Mouse (Mus musculus) hindbrain, embryonic 13.5 days (tissue): Measurements from ENCODE around the gene C3. TPM values are rescaled to one million over a fixed set of nuclear protein-coding genes. Genes with fewer than 3 reads are reported as not detected.
A peak's percentile ranks its signal among the peaks of the same experiment; 100 is the strongest.

Source experiments
- ATAC-seq: fragments of 200-750 bp; cut with Nextera tagmentation; 2 replicates; pipeline ENCODE4 v1.8.0; 2017; ENCODE audit warnings: moderate TSS enrichment; ENCODE audit not compliant: low FRiP score
- H3K27ac ChIP-seq: fragments of 300-500 bp; sonication (generic); 2 replicates; pipeline ENCODE4 v1.5.1; 2015; ENCODE audit warnings: inconsistent platforms, mild to moderate bottlenecking, moderate library complexity
- H3K27me3 ChIP-seq: fragments of 300-500 bp; sonication (generic); 2 replicates; pipeline ENCODE4 v1.6.1; 2015; ENCODE audit warnings: mild to moderate bottlenecking, inconsistent platforms
- H3K36me3 ChIP-seq: fragments of 300-500 bp; sonication (generic); 2 replicates; pipeline ENCODE4 v1.6.1; 2015; ENCODE audit warnings: mild to moderate bottlenecking, inconsistent platforms
- H3K4me1 ChIP-seq: fragments of 300-500 bp; sonication (generic); replicated peaks from 2 replicates; pipeline ENCODE4 v1.6.1; 2015; ENCODE audit warnings: inconsistent platforms
- H3K4me2 ChIP-seq: fragments of 300-500 bp; sonication (generic); 2 replicates; pipeline ENCODE4 v1.6.1; 2015; ENCODE audit warnings: inconsistent platforms, mild to moderate bottlenecking, moderate library complexity
- H3K4me3 ChIP-seq: fragments of 300-500 bp; sonication (generic); 2 replicates; pipeline ENCODE4 v1.5.1; 2015; ENCODE audit warnings: mild to moderate bottlenecking, inconsistent platforms
- H3K9ac ChIP-seq: fragments of 300-500 bp; sonication (generic); 2 replicates; pipeline ENCODE4 v1.6.1; 2015; ENCODE audit warnings: mild to moderate bottlenecking, inconsistent platforms
- H3K9me3 ChIP-seq: fragments of 300-500 bp; sonication (generic); 2 replicates; pipeline ENCODE4 v1.6.1; 2016; ENCODE audit warnings: inconsistent platforms
- WGBS: fragments of 180-500 bp; shearing (Covaris S2); methylation state at CpG from one replicate; pipeline ENCODE4 v1.1.7; 2015; 5-methylcytosine and 5-hydroxymethylcytosine counted together
- microRNA-seq: library from miRNA; unstranded; fragments of <30 nt; microRNA quantifications from one replicate; pipeline ENCODE4, GENCODE M21; 2016
- polyA plus RNA-seq: library from polyadenylated mRNA; unstranded; fragments of >200 nt; fragmentation: Nextera tagmentation; extraction: Ambion mirVana; gene quantifications from 2 replicates; pipeline ENCODE4 v1.2.1, GENCODE M21; 2015

C3 gene
- polyA plus RNA-seq, 1 experiment from 2014 or later, result 1.3 TPM

GRCm38 (mm10) chr17:57170616-57171260 is 57.2 kb downstream of the C3 start:
- 49% methylated on average over 5 of the region's 5 CpGs for WGBS
- Histone ChIP-seq H3K27me3 (no peaks in the 10 kb centered on the region), H3K4me3 (no peak overlapping the region), H3K27ac (no peak overlapping the region), H3K9me3 (no peaks in the 10 kb centered on the region), H3K4me1 (no peaks in the 10 kb centered on the region), H3K36me3 (no peaks in the 10 kb centered on the region), H3K9ac (no peak overlapping the region), H3K4me2 (no peak overlapping the region)
- ATAC-seq, result no peak

GRCm38 (mm10) chr17:57166800-57167791 is 60.8 kb downstream of the C3 start:
- no peak overlapping the region for H3K4me2 ChIP-seq
- no peaks in the 10 kb centered on the region for H3K36me3 ChIP-seq
- no peak overlapping the region for H3K27ac ChIP-seq
- 12% methylated on average over 11 of the region's 11 CpGs for WGBS
- H3K9ac ChIP-seq, result no peak overlapping the region
- H3K9me3 ChIP-seq, result no peaks in the 10 kb centered on the region
- no peaks in the 10 kb centered on the region for H3K4me1 ChIP-seq
- H3K27me3 ChIP-seq, result no peaks in the 10 kb centered on the region
- no peak overlapping the region for H3K4me3 ChIP-seq
- ATAC-seq, result peak; percentile 75

Small RNA genes lying within 50 kb of the gene (microRNA-seq; reads per million reads assigned to microRNA genes)
- not detected for gene Mir6978

Other genes starting within 250 kb of the C3 start
- not detected in 2 replicates for gene Acer1, start 246.0 kb downstream of the C3 start, polyA plus RNA-seq
- gene Clpp, start 237.8 kb downstream of the C3 start, polyA plus RNA-seq, result 163 and 175 TPM in 2 replicates
- gene Alkbh7, start 230.8 kb downstream of the C3 start, polyA plus RNA-seq, result 41.9 and 46.0 TPM in 2 replicates
- 0.79 and 1.1 TPM in 2 replicates for gene Pspn, start 228.1 kb downstream of the C3 start, polyA plus RNA-seq
- gene Gtf2f1, start 216.8 kb downstream of the C3 start, polyA plus RNA-seq, result 70.3 and 74.6 TPM in 2 replicates
- 0.38 and 0.56 TPM in 2 replicates for gene Gm17949, start 216.7 kb downstream of the C3 start, polyA plus RNA-seq
- gene Khsrp, start 196.6 kb downstream of the C3 start, polyA plus RNA-seq, result 31.6 and 33.3 TPM in 2 replicates
- not detected in 2 replicates for gene Slc25a41, start 186.5 kb downstream of the C3 start, polyA plus RNA-seq
- gene Crb3, start 169.0 kb downstream of the C3 start, polyA plus RNA-seq, result 2.9 TPM in 2 replicates
- 26.5 and 27.6 TPM in 2 replicates for gene Slc25a23, start 168.3 kb downstream of the C3 start, polyA plus RNA-seq
- 4.0 and 4.3 TPM in 2 replicates for gene Dennd1c, start 149.6 kb downstream of the C3 start, polyA plus RNA-seq
- 314 and 346 TPM in 2 replicates for gene Tubb4a, start 140.4 kb downstream of the C3 start, polyA plus RNA-seq
- 4.6 and 5.5 TPM in 2 replicates for gene Tnfsf9, start 122.8 kb downstream of the C3 start, polyA plus RNA-seq
- 0.32 and 0.61 TPM in 2 replicates for gene Cd70, start 78.4 kb downstream of the C3 start, polyA plus RNA-seq
- gene Tnfsf14, start 34.0 kb downstream of the C3 start, polyA plus RNA-seq, result 0.09 and 0.14 TPM in 2 replicates
- gene Gpr108, start 20.3 kb upstream of the C3 start, polyA plus RNA-seq, result 22.4 and 23.8 TPM in 2 replicates
- gene Trip10, start 21.3 kb upstream of the C3 start, polyA plus RNA-seq, result 12.5 and 14.6 TPM in 2 replicates
- gene Vav1, start 51.0 kb upstream of the C3 start, polyA plus RNA-seq, result 1.8 and 2.2 TPM in 2 replicates
- gene Adgre1, start 130.6 kb upstream of the C3 start, polyA plus RNA-seq, result 4.7 and 6.9 TPM in 2 replicates